Mouse (Mus musculus) MEL (cell line): ENCODE measurements around the gene Efna4. TPM values are rescaled to one million over a fixed set of nuclear protein-coding genes. Genes with fewer than 3 reads are reported as not detected.
A peak's percentile ranks its signal among the peaks of the same experiment; 100 is the strongest.

Experiments
- DNase-seq: peaks from one replicate; pipeline ENCODE4 v3.0.0; 2011; ENCODE audit warnings: low read depth, low spot score
- H3K27ac ChIP-seq: 2 replicates; pipeline ENCODE4 v1.5.1; 2012; ENCODE audit warnings: low read depth, mild to moderate bottlenecking, control low read depth, low read length, moderate library complexity; ENCODE audit not compliant: control insufficient read depth
- H3K27me3 ChIP-seq, 2 experiments: fragments of 150-350 bp in 1 of 2; sonication (generic) in 1 of 2; 2 replicates each; pipeline ENCODE4 v1.6.1; 2012; ENCODE audit warnings: low read length in 2 of 2, mild to moderate bottlenecking in 2 of 2, improper control_type of control experiment in 1 of 2, moderate library complexity in 1 of 2; ENCODE audit not compliant: insufficient read depth in 2 of 2, control insufficient read depth in 1 of 2
- H3K36me3 ChIP-seq, 2 experiments: 2 replicates each; pipeline ENCODE4 v1.6.1; 2012 to 2014; ENCODE audit warnings: low read length in 2 of 2, improper control_type of control experiment in 1 of 2, inconsistent platforms in 1 of 2, mild to moderate bottlenecking in 1 of 2; ENCODE audit not compliant: insufficient read depth in 2 of 2, control insufficient read depth in 1 of 2
- H3K4me1 ChIP-seq, 2 experiments: fragments of 150-350 bp in 1 of 2; sonication (generic) in 1 of 2; 2 replicates each; pipeline ENCODE4 v1.6.1; 2012; ENCODE audit warnings: low read length in 2 of 2, improper control_type of control experiment in 1 of 2, mild to moderate bottlenecking in 1 of 2; ENCODE audit not compliant: insufficient read depth in 2 of 2, control insufficient read depth in 1 of 2
- H3K4me3 ChIP-seq, 2 experiments: fragments of 150-350 bp in 1 of 2; sonication (generic) in 1 of 2; 2 replicates each; pipeline ENCODE4 v1.5.1; 2012; ENCODE audit warnings: low read depth in 2 of 2, low read length in 2 of 2, mild to moderate bottlenecking in 2 of 2, moderate library complexity in 2 of 2, control low read depth in 1 of 2, improper control_type of control experiment in 1 of 2; ENCODE audit not compliant: control insufficient read depth in 1 of 2, insufficient read depth in 1 of 2
- H3K79me2 ChIP-seq: 2 replicates; pipeline ENCODE4 v1.6.1; 2012; ENCODE audit warnings: mild to moderate bottlenecking, low read length, moderate library complexity; ENCODE audit not compliant: control insufficient read depth, poor library complexity, insufficient read depth
- H3K9ac ChIP-seq: 2 replicates; pipeline ENCODE4 v1.6.1; 2012; ENCODE audit warnings: low read depth, mild to moderate bottlenecking, control low read depth, low read length, moderate library complexity; ENCODE audit not compliant: control insufficient read depth, poor library complexity, severe bottlenecking
- H3K9me3 ChIP-seq: fragments of 150-350 bp; sonication (generic); replicated peaks from 2 replicates; pipeline ENCODE4 v1.6.1; 2012; ENCODE audit warnings: mild to moderate bottlenecking, low read length, improper control_type of control experiment, moderate library complexity; ENCODE audit not compliant: insufficient read depth
- BHLHE40 ChIP-seq: IDR thresholded peaks from 2 replicates; pipeline ENCODE4 v1.6.1; 2012; ENCODE audit warnings: low read depth, mild to moderate bottlenecking, inconsistent platforms, low read length, improper control_type of control experiment, borderline replicate concordance
- CHD2 ChIP-seq: IDR thresholded peaks from 2 replicates; pipeline ENCODE4 v1.6.1; 2011; ENCODE audit warnings: low read length, improper control_type of control experiment
- CTCF ChIP-seq, 3 experiments: IDR thresholded peaks in 2 of 3; conservative IDR thresholded peaks in 1 of 3; 2 replicates each; pipeline ENCODE4 v1.5.1; 2011 to 2012; ENCODE audit warnings: low read length in 3 of 3, low read depth in 2 of 3, mild to moderate bottlenecking in 2 of 3, improper control_type of control experiment in 1 of 3, inconsistent platforms in 1 of 3, mixed read lengths in 1 of 3, moderate library complexity in 1 of 3; ENCODE audit not compliant: control insufficient read depth in 1 of 3, insufficient read depth in 1 of 3, poor library complexity in 1 of 3, severe bottlenecking in 1 of 3
- E2F4 ChIP-seq: IDR thresholded peaks from 2 replicates; pipeline ENCODE4 v1.6.1; 2011; ENCODE audit warnings: low read depth, low read length, improper control_type of control experiment, borderline replicate concordance
- ELF1 ChIP-seq: IDR thresholded peaks from 2 replicates; pipeline ENCODE4 v1.6.1; 2014; ENCODE audit warnings: low read depth, mild to moderate bottlenecking, inconsistent platforms, low read length, improper control_type of control experiment, moderate library complexity
- ETS1 ChIP-seq: IDR thresholded peaks from 2 replicates; pipeline ENCODE4 v1.6.1; 2012; ENCODE audit warnings: low read depth, mild to moderate bottlenecking, inconsistent platforms, low read length, improper control_type of control experiment, moderate library complexity
- GABPA ChIP-seq: IDR thresholded peaks from 2 replicates; pipeline ENCODE4 v1.6.1; 2012; ENCODE audit warnings: low read depth, mild to moderate bottlenecking, inconsistent platforms, low read length, improper control_type of control experiment, moderate library complexity
- GATA1 ChIP-seq: IDR thresholded peaks from 2 replicates; pipeline ENCODE4 v1.6.1; 2011; ENCODE audit warnings: low read depth, low read length, improper control_type of control experiment
- JUND ChIP-seq: IDR thresholded peaks from 2 replicates; pipeline ENCODE4 v1.6.1; 2011; ENCODE audit warnings: low read depth, mild to moderate bottlenecking, improper control_type of control experiment, low read length
- KAT2A ChIP-seq: conservative IDR thresholded peaks from 2 replicates; pipeline ENCODE4 v1.6.1; 2012; ENCODE audit warnings: low read depth, low read length, improper control_type of control experiment, inconsistent platforms
- MXI1 ChIP-seq: IDR thresholded peaks from 2 replicates; pipeline ENCODE4 v1.6.1; 2011; ENCODE audit warnings: mild to moderate bottlenecking, low read depth, low read length, improper control_type of control experiment
- MYB ChIP-seq: IDR thresholded peaks from 2 replicates; pipeline ENCODE4 v1.6.1; 2011; ENCODE audit warnings: mild to moderate bottlenecking, low read depth, low read length, improper control_type of control experiment
- MYC ChIP-seq: IDR thresholded peaks from 2 replicates; pipeline ENCODE4 v1.6.1; 2011; ENCODE audit warnings: low read depth, mild to moderate bottlenecking, low read length, improper control_type of control experiment, moderate library complexity
- NELFE ChIP-seq: IDR thresholded peaks from 2 replicates; pipeline ENCODE4 v1.6.1; 2011; ENCODE audit warnings: low read depth, low read length, improper control_type of control experiment
- NRF1 ChIP-seq: IDR thresholded peaks from 2 replicates; pipeline ENCODE4 v1.6.1; 2014; ENCODE audit warnings: low read depth, mild to moderate bottlenecking, inconsistent platforms, low read length, improper control_type of control experiment, moderate library complexity; ENCODE audit not compliant: poor library complexity, insufficient read depth, severe bottlenecking
- POLR2A ChIP-seq, 2 experiments: IDR thresholded peaks; 2 replicates each; pipeline ENCODE4 v1.6.1; 2011 to 2012; ENCODE audit warnings: low read length in 2 of 2, mild to moderate bottlenecking in 2 of 2, control low read depth in 1 of 2, improper control_type of control experiment in 1 of 2, low read depth in 1 of 2, moderate library complexity in 1 of 2; ENCODE audit not compliant: control insufficient read depth in 1 of 2, insufficient read depth in 1 of 2, poor library complexity in 1 of 2
- POLR2AphosphoS2 ChIP-seq: IDR thresholded peaks from 2 replicates; pipeline ENCODE4 v1.6.1; 2011; ENCODE audit warnings: low read length, improper control_type of control experiment
- POLR2AphosphoS5 ChIP-seq: IDR thresholded peaks from 2 replicates; pipeline ENCODE4 v1.6.1; 2012; ENCODE audit warnings: low read depth, borderline replicate concordance, mild to moderate bottlenecking, inconsistent platforms, low read length, moderate library complexity, mixed read lengths
- RAD21 ChIP-seq: IDR thresholded peaks from 2 replicates; pipeline ENCODE4 v1.6.1; 2011; ENCODE audit warnings: mild to moderate bottlenecking, low read depth, low read length, improper control_type of control experiment
- RCOR1 ChIP-seq: IDR thresholded peaks from 2 replicates; pipeline ENCODE4 v1.6.1; 2012; ENCODE audit warnings: low read depth, mild to moderate bottlenecking, inconsistent platforms, low read length, improper control_type of control experiment
- SIN3A ChIP-seq: IDR thresholded peaks from 2 replicates; pipeline ENCODE4 v1.6.1; 2012; ENCODE audit warnings: low read length, improper control_type of control experiment, inconsistent platforms
- SMC3 ChIP-seq: IDR thresholded peaks from 2 replicates; pipeline ENCODE4 v1.6.1; 2011; ENCODE audit warnings: low read depth, low read length, improper control_type of control experiment
- TAL1 ChIP-seq: IDR thresholded peaks from 2 replicates; pipeline ENCODE4 v1.6.1; 2012; ENCODE audit warnings: mild to moderate bottlenecking, inconsistent platforms, low read length, moderate library complexity, mixed read lengths
- TBP ChIP-seq: IDR thresholded peaks from 2 replicates; pipeline ENCODE4 v1.8.0; 2011; ENCODE audit warnings: low read depth, low read length, improper control_type of control experiment
- TCF12 ChIP-seq: IDR thresholded peaks from 2 replicates; pipeline ENCODE4 v1.6.1; 2014; ENCODE audit warnings: low read depth, mild to moderate bottlenecking, inconsistent platforms, low read length, improper control_type of control experiment, moderate library complexity
- UBTF ChIP-seq: IDR thresholded peaks from 2 replicates; pipeline ENCODE4 v1.6.1; 2012; ENCODE audit warnings: low read depth, mild to moderate bottlenecking, inconsistent platforms, low read length, improper control_type of control experiment, moderate library complexity, borderline replicate concordance; ENCODE audit not compliant: insufficient read depth
- USF1 ChIP-seq: IDR thresholded peaks from 2 replicates; pipeline ENCODE4 v1.6.1; 2014; ENCODE audit warnings: low read depth, mild to moderate bottlenecking, inconsistent platforms, low read length, improper control_type of control experiment, moderate library complexity
- USF2 ChIP-seq, 2 experiments: IDR thresholded peaks; 2 replicates each; pipeline ENCODE4 v1.6.1; 2011 to 2012; ENCODE audit warnings: improper control_type of control experiment in 2 of 2, low read length in 2 of 2, borderline replicate concordance in 1 of 2, inconsistent platforms in 1 of 2, low read depth in 1 of 2, mild to moderate bottlenecking in 1 of 2; ENCODE audit not compliant: insufficient read depth in 1 of 2
- ZC3H11A ChIP-seq: IDR thresholded peaks from 2 replicates; pipeline ENCODE4 v1.6.1; 2012; ENCODE audit warnings: low read depth, mild to moderate bottlenecking, inconsistent platforms, low read length, improper control_type of control experiment
- ZKSCAN1 ChIP-seq: IDR thresholded peaks from 2 replicates; pipeline ENCODE4 v1.6.1; 2012; ENCODE audit warnings: low read depth, mild to moderate bottlenecking, inconsistent platforms, low read length, improper control_type of control experiment, moderate library complexity
- ZMIZ1 ChIP-seq: IDR thresholded peaks from 2 replicates; pipeline ENCODE4 v1.6.1; 2012; ENCODE audit warnings: low read depth, mild to moderate bottlenecking, inconsistent platforms, low read length, improper control_type of control experiment, moderate library complexity
- ZNF384 ChIP-seq: IDR thresholded peaks from 2 replicates; pipeline ENCODE4 v1.6.1; 2012; ENCODE audit warnings: low read depth, mild to moderate bottlenecking, inconsistent platforms, low read length, improper control_type of control experiment
- polyA plus RNA-seq, 2 experiments: library from polyadenylated mRNA; stranded (reverse) in 1 of 2; unstranded in 1 of 2; fragments of >175 nt in 1 of 2; fragments of >200 nt in 1 of 2; gene quantifications; 2 replicates each; pipeline versions ENCODE4 v1.2.1 to v1.2.4; 2012; ENCODE audit warnings: low replicate concordance in 2 of 2, low read depth in 1 of 2; ENCODE audit not compliant: insufficient read length in 2 of 2, insufficient read depth in 1 of 2, missing spikeins in 1 of 2
- total RNA-seq: library from RNA; depleted of rRNA; stranded (reverse); fragments of 300-350 nt; gene quantifications from 2 replicates; pipeline ENCODE4 v1.2.3, GENCODE M21; 2012

Gene Efna4
- total and polyA plus RNA-seq, 3 experiments: 1.9 to 4.5 TPM; not detected in 1

GRCm38 (mm10) chr3:89341794-89342193 lies 4.0 kb upstream of the Efna4 start:
- Histone ChIP-seq H3K36me3 (peaks cover 0 to 2% of the 10 kb centered on the region in 2 experiments; a peak in 2 of 4 replicates), H3K9ac (no peak overlapping the region)
- no peak for TF ChIP-seq ZMIZ1
- no peak for TF ChIP-seq TCF12
- TF ChIP-seq GATA1: no peak
- no peak for TF ChIP-seq SIN3A
- TF ChIP-seq UBTF: no peak
- TF ChIP-seq BHLHE40: no peak
- TF ChIP-seq TBP: no peak
- TF ChIP-seq JUND: no peak
- TF ChIP-seq TAL1: no peak
- TF ChIP-seq POLR2A (IDR thresholded peaks at IDR 0.05; ENCODE audit: control insufficient read depth in 1 of 2, insufficient read depth in 1 of 2, low read depth in 1 of 2, low read length in 2 of 2, poor library complexity in 1 of 2): no peak
- TF ChIP-seq NELFE: no peak
- TF ChIP-seq ELF1: no peak
- no peak for TF ChIP-seq SMC3
- no peak for TF ChIP-seq POLR2AphosphoS2
- TF ChIP-seq E2F4: no peak
- no peak for TF ChIP-seq RAD21
- no peak for TF ChIP-seq MXI1
- no peak for TF ChIP-seq POLR2AphosphoS5
- TF ChIP-seq ZKSCAN1: no peak
- TF ChIP-seq USF2 (IDR thresholded peaks at IDR 0.05; ENCODE audit: borderline replicate concordance in 1 of 2, insufficient read depth in 1 of 2, low read depth in 1 of 2, low read length in 2 of 2): no peak
- TF ChIP-seq, all 39 proteins: peak for 0
- peaks cover 2 to 5% of the 10 kb centered on the region in 2 experiments for H3K4me1 ChIP-seq
- H3K9me3 ChIP-seq: no peaks in the 10 kb centered on the region
- no peak overlapping the region for H3K27ac ChIP-seq
- DNase-seq: no peak
- H3K4me3 ChIP-seq: no peak overlapping the region
- H3K79me2 ChIP-seq: no peaks in the 10 kb centered on the region; the same call in 1 of the 2 replicates
- no peaks in the 10 kb centered on the region for H3K27me3 ChIP-seq

GRCm38 (mm10) chr3:89340465-89340864 lies 2.6 kb upstream of the Efna4 start:
- DNase-seq: peak; percentile 79
- Histone ChIP-seq H3K27ac (no peak overlapping the region), H3K36me3 (peaks cover 0 to 8% of the 10 kb centered on the region in 2 experiments; a peak in 2 of 4 replicates), H3K9ac (no peak overlapping the region), H3K4me3 (no peak overlapping the region), H3K27me3 (no peaks in the 10 kb centered on the region), H3K4me1 (peaks cover 4 to 11% of the 10 kb centered on the region in 2 experiments), H3K9me3 (no peaks in the 10 kb centered on the region), H3K79me2 (no peaks in the 10 kb centered on the region; the same call in 1 of the 2 replicates)
- peak; percentile 75 for TF ChIP-seq NRF1
- no peak for TF ChIP-seq ZNF384
- TF ChIP-seq JUND: no peak
- TF ChIP-seq MYB: no peak
- no peak for TF ChIP-seq KAT2A
- peak; percentile 92 for TF ChIP-seq ZC3H11A
- TF ChIP-seq ELF1: peak; percentile 33; the same call in 1 of the 2 replicates
- TF ChIP-seq RCOR1: no peak
- peak; percentile 93 for TF ChIP-seq SMC3
- TF ChIP-seq ETS1: no peak
- TF ChIP-seq GABPA: no peak
- TF ChIP-seq USF2 (IDR thresholded peaks at IDR 0.05; ENCODE audit: borderline replicate concordance in 1 of 2, insufficient read depth in 1 of 2, low read depth in 1 of 2, low read length in 2 of 2): no peak
- peak; percentile 56; the same call in 1 of the 2 replicates for TF ChIP-seq SIN3A
- 0 out of 2 replicates have a peak, but pooled peaks have one; percentile 13 for TF ChIP-seq USF1
- peak; percentile 95 to 99 (median 97) for TF ChIP-seq CTCF (IDR thresholded peaks at IDR 0.05 in 2 of 3, conservative IDR thresholded peaks at IDR 0.05 in 1 of 3; ENCODE audit: control insufficient read depth in 1 of 3, insufficient read depth in 1 of 3, low read depth in 2 of 3, low read length in 3 of 3, poor library complexity in 1 of 3, severe bottlenecking in 1 of 3)
- no peak for TF ChIP-seq ZMIZ1
- no peak for TF ChIP-seq MYC
- TF ChIP-seq CHD2: no peak
- no peak for TF ChIP-seq TCF12
- TF ChIP-seq NELFE: no peak
